Mouse (Mus musculus) embryo, embryonic 10 days (tissue): ENCODE results near the gene Ndufb5.
"Not testable (repeated sequence)": the region's sequence is repeated elsewhere in the genome, so short reads cannot be mapped to it uniquely, and the experiment has no call there.

Experiments
- DNase-seq: peaks from one replicate; pipeline ENCODE4 v3.0.0-alpha.2; 2015; ENCODE audit warnings: low spot score

The Ndufb5 gene

GRCm38 (mm10) chr3:32727861-32728260, 8.9 kb upstream of the Ndufb5 start:
- no peak for DNase-seq

- DNase-seq: peak; percentile 51
Measured at GRCm38 (mm10) chr3:32737172-32737655, 424 bp downstream of the Ndufb5 start, which contains the start of gene Mrpl47. Gene Mrpl47 (minus strand): TSS chr3:32737605.

DNA sequence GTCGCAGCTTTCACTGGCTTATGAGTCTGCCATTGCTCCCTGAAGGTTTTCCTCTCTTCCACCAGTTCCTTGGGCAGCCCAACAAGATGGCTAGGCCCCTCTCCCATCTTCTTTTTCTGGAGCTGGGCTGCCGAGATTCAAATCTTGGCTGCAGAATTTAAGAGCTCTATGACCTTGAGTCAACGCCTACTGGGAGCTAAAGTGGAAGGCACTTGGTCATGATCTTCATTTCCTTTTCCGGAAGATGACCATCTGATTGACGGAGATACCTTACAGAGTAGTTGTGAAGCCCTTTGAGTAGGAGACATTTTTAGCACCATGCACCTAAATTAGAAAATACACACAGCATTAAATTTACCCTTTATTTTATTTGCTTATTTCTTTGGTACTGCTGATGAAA, 1.8 kb downstream of the Ndufb5 start:
- no peak for DNase-seq

GRCm38 (mm10) chr3:32742276-32742780, 5.5 kb downstream of the Ndufb5 start:
- no peak for DNase-seq

GRCm38 (mm10) chr3:32745001-32745400, 8.2 kb downstream of the Ndufb5 start:
- no peak for DNase-seq

- DNase-seq: not testable (repeated sequence)
Measured at GRCm38 (mm10) chr3:32745426-32745825, 8.6 kb downstream of the Ndufb5 start.

GRCm38 (mm10) chr3:32748384-32748783, 11.6 kb downstream of the Ndufb5 start:
- no peak for DNase-seq

DNA sequence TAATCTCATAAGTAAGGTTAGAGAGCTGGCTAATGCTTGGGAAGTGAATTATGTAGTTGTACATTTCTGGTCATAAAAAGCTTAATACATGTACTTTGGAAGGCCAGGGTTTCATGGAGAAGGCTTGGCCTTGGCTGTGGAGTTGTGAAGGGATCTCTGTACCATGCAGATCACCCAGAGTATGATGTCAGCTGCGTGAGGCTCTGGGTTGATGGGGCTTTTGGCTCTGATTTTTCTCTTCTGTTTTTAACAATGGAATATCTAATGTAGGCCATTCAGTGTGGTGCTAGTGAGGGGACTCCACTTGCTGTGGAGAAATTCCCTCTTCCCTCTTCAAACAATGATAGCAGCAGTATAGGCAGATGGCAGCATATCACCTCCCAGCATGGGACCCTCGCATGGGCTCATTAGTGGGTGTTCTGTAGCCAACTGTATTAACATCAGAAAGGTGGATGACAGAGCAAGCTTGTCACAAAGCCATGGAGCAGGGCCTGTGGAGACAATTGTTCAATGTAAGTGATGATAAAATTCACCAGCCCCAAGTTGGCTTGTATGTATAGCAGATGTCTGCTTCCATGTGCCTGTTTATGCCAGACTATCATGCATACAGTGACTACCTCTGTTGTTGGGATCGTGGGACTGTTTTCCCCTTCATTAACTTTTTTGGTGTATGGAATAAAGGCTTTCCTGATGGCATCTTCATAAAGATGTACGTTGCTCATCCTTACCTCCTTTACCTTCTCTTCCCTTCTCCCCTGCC, 13.2 kb downstream of the Ndufb5 start:
- no peak for DNase-seq

DNA sequence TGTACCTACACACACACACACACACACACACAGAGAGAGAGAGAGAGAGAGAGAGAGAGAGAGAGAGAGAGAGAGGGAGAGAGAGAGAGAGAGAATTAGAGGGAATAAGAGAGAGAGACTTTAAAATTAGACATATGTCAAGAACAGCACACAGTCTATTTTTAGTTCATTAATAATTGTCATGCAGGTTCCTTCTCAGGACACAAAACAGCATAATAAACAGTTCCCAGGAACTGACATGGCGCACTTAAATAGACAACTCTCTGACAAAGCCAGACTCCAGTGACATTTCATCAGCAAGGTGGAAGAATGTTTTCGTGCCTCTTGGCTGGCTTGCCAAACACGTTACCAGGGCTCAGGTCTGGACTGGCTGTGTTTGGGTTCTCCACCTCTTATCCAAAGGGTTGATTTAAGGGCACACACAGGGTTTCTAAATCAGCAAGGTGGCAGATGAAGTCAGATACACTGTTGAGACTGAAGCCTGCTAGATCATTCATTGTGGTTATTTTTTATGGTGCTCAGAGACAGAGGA, 17.7 kb downstream of the Ndufb5 start:
- DNase-seq: no peak

DNA sequence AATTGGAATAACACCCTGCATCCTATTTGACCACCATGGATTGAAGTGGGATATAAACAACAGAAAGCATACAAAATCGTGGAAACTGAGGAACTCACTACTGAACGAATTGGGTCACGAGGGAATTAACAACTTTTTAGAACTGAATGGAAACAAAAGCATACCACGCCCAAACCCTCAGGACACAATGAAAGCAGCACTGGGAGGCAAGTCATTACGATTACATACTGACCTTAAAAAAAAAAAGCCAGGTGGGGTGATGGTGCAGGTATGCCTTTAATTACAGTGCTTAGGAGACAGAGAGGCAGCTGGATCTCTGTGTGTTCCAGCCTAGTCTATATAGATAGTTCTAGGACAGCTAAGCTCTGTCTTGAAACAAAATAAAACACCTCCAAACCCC, 22.4 kb downstream of the Ndufb5 start:
- DNase-seq: no peak

DNA sequence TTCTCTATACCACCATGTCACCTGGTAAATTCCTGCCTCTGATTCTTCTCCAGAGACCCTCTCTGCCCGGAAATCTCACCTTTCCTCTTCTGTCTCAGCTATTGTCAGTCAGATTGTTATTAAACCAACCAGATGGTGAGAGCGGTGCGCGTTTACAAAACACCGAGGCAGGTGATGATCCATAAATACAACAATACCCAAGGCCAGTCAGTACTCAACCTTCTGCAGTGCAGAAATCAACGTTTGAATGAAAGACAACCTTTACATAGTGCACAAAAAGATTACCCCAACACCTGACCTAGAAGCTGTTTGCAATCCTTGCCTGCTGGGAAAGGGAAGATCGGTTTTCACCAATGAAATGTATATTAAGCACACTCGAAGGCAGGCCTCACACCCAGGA, 26.2 kb downstream of the Ndufb5 start:
- DNase-seq: no peak

DNA sequence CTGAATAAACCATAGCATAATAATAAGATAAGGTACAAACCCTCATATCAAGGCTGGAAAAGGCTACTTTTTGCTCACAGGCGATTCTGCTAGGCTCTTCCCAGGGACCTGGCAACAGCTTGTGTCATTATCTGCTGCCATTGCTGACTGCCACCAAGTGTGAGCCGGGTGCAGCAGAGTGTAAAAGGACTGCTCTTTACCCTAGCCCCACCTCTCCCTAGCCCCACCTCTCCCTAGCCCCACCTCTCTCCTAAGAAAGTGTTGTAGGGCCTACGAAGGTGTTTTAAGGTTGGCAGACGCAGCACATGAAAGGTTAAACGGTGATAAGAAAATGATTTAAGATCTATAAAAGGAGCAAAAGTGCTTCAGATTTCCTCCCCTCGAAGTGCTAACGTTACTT, 27.1 kb downstream of the Ndufb5 start:
- no peak for DNase-seq

DNA sequence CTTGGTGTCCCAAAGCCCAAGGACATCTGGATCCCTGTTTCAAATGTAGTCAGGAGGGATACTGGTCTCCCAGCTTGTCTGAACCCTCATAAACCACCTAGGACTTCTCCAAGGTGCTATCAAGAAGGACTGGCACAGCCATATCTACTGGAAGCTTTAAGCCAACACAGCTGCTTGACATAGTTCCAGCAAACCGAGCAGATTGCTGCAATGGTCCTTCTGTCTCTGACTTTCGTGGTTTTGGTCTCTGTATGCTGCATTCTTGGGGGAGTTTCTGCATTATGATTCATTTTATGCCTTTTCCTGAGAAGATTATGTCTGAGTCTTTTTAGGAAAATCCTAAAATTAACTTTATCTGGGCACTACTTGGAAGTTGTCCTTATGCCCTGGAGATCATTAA, 34.0 kb downstream of the Ndufb5 start:
- no peak for DNase-seq
